Mouse (Mus musculus) erythroblast, embryonic 14.5 days (primary cell): ENCODE measurements around the gene Hhip.

ENCODE experiments used
- GATA1 ChIP-seq: IDR thresholded peaks from 2 replicates; pipeline ENCODE4 v1.6.1; 2012; ENCODE audit warnings: low read length, inconsistent platforms, mixed read lengths
- TAL1 ChIP-seq: IDR thresholded peaks from 3 replicates; pipeline ENCODE4 v1.6.1; 2012; ENCODE audit warnings: low read length, inconsistent platforms, mixed read lengths

- TF ChIP-seq GATA1 (no peak), TAL1 (no peak)
Measured at GRCm38 (mm10) chr8:80020469-80020868, 37.3 kb downstream of the Hhip start.
